Mouse (Mus musculus): ENCODE measurements around the gene Mepe. TPM values are rescaled to one million over a fixed set of nuclear protein-coding genes. Genes with fewer than 3 reads are reported as not detected.

Mepe gene
- total and polyA plus RNA-seq, 3 experiments: not detected

DNA sequence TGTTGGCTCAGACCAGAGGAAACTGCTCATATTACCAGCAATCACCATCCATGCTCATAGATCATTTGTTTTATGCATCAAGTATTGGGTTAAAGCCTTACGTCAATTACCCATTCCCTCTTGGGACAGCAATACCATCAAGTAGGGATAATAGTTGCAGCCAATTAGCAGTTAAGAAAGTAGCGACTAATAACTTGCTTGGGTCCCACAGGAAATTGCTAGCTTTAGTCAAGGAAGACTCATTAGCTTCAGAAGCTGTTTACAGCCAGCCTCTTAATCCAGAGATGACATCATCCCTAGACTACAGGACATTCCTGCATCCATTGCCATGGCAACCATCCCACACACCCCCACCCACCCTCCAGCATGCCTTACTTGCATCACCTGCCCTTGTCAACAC, 50.0 kb downstream of the Mepe start:
- TF ChIP-seq NRF1 (IDR thresholded peaks at IDR 0.05; ENCODE audit: low read depth, low read length) (no peak), ZKSCAN1 (IDR thresholded peaks at IDR 0.05; ENCODE audit: borderline replicate concordance, low read depth, low read length) (no peak), MAX (IDR thresholded peaks at IDR 0.05; ENCODE audit: low read length) (no peak), ZNF384 (IDR thresholded peaks at IDR 0.05; ENCODE audit: low read depth, low read length) (no peak)
- in situ Hi-C loops (cut with MboI; ENCODE audit: low pct_ligation_motif_present, low pct_unique_long_range_greater_than_20kb, low sequenced_read_pairs): no loop called here
- H3K79me2 ChIP-seq (replicated peaks; ENCODE audit: control insufficient read depth, extremely low read depth, insufficient read depth, poor library complexity, severe bottlenecking): no peaks in the 10 kb centered on the region
- H3K9me3 ChIP-seq (replicated peaks; ENCODE audit: low read length): no peaks in the 10 kb centered on the region
- no peak overlapping the region for H3K4me2 ChIP-seq (ENCODE audit: insufficient read depth, low read depth, poor library complexity, severe bottlenecking)
- dilution Hi-C loops (cut with MboI; ENCODE audit: extremely low pct_ligation_motif_present, extremely low pct_unique_long_range_greater_than_20kb, low sequenced_read_pairs): no loop called here
- no peak overlapping the region for H3K9ac ChIP-seq (ENCODE audit: insufficient read depth, low read depth)
- no peak overlapping the region for H3K4me3 ChIP-seq (replicated peaks in 1 of 3; ENCODE audit: low read depth in 2 of 3, low read length in 2 of 3, poor library complexity in 1 of 3)
- H3K27ac ChIP-seq (ENCODE audit: insufficient read depth, low read depth): no peak overlapping the region
- no peaks in the 10 kb centered on the region for H3K27me3 ChIP-seq (replicated peaks)
- H3K36me3 ChIP-seq (replicated peaks in 1 of 2; ENCODE audit: control insufficient read depth in 1 of 2, insufficient read depth in 1 of 2, low read length in 1 of 2): no peaks in the 10 kb centered on the region
- peaks cover 0 to 3% of the 10 kb centered on the region in 2 experiments; a peak in 1 of 4 replicates for H3K4me1 ChIP-seq (ENCODE audit: control insufficient read depth in 1 of 2, insufficient read depth in 2 of 2)
- no peak for DNase-seq (ENCODE audit: extremely low read depth)

DNA sequence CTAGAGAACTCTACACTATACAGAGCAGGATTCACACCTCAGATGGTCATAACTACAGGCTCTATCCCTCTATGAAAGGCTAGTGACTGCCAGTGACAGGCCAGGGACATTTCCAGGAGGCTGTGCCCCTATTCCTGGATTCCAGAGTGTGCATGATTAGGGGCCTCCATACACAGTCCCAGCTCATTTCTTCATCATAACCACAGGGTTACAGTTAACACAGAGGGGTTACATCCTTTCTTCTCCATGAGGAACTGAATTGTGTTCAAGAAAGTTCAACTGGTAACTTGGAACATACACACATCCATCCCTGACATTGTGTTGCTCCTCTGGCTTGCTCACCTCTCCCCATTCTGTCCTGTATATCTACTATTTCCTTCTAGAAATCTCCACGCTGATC, 51.8 kb downstream of the Mepe start:
- Histone ChIP-seq H3K4me2 (ENCODE audit: insufficient read depth, low read depth, poor library complexity, severe bottlenecking) (no peak overlapping the region), H3K36me3 (replicated peaks in 1 of 2; ENCODE audit: control insufficient read depth in 1 of 2, insufficient read depth in 1 of 2, low read length in 1 of 2) (no peaks in the 10 kb centered on the region), H3K79me2 (replicated peaks; ENCODE audit: control insufficient read depth, extremely low read depth, insufficient read depth, poor library complexity, severe bottlenecking) (no peaks in the 10 kb centered on the region), H3K4me1 (ENCODE audit: control insufficient read depth in 1 of 2, insufficient read depth in 2 of 2) (peaks cover 0 to 3% of the 10 kb centered on the region in 2 experiments; a peak in 1 of 4 replicates), H3K4me3 (replicated peaks in 1 of 3; ENCODE audit: low read depth in 2 of 3, low read length in 2 of 3, poor library complexity in 1 of 3) (no peak overlapping the region), H3K27ac (ENCODE audit: insufficient read depth, low read depth) (no peak overlapping the region), H3K9ac (ENCODE audit: insufficient read depth, low read depth) (no peak overlapping the region), H3K9me3 (replicated peaks; ENCODE audit: low read length) (no peaks in the 10 kb centered on the region), H3K27me3 (replicated peaks) (no peaks in the 10 kb centered on the region)
- no peak for DNase-seq (ENCODE audit: extremely low read depth)
- TF ChIP-seq ZC3H11A (IDR thresholded peaks at IDR 0.05; ENCODE audit: low read depth, low read length): no peak
- in situ Hi-C loops (cut with MboI; ENCODE audit: low pct_ligation_motif_present, low pct_unique_long_range_greater_than_20kb, low sequenced_read_pairs) (no loop called here), dilution Hi-C loops (cut with MboI; ENCODE audit: extremely low pct_ligation_motif_present, extremely low pct_unique_long_range_greater_than_20kb, low sequenced_read_pairs) (no loop called here)

DNA sequence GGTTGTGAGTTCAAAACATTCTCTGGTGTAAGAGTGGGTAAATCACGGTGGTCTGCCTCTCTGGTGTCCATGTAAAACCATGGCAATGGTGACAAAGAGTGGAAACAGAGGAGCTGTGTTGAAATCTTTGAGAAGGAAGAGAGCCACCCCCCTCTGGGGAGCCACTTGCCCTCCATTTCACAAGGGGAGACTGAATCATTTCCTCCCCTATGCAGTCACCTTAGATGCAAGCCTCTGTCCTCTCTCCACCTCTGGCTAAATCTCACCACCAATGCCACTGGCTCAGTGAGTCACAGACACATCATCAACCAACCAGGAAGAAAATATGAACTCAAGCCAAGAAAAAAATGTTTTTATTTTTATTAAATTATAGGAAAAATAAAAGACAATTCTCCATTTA, 55.4 kb downstream of the Mepe start:
- no peaks in the 10 kb centered on the region for H3K27me3 ChIP-seq (replicated peaks)

DNA sequence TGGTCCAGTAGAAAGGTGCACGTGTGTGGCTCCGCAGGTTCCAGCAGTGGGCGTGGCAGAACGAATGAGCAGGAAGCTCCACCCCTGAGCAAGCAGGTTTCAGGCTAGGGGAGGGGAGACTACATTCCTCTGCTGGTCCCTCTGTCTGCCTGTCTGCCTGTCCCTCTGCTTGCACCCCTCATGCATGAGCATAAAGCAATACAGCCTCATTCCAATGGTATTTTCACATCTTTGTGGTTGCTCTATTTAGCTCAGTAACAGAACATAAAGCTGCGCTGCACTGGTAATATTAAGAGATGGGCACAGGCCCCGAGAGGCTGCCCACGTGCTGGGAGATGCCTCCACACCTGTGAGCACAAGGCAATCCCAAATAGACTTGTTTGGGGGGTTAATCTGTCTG, 56.5 kb downstream of the Mepe start:
- no peak overlapping the region for H3K9ac ChIP-seq (ENCODE audit: insufficient read depth, low read depth)
- DNase-seq (ENCODE audit: extremely low read depth): no peak
- no peaks in the 10 kb centered on the region for H3K4me1 ChIP-seq (ENCODE audit: control insufficient read depth in 1 of 2, insufficient read depth in 2 of 2)
- no peaks in the 10 kb centered on the region for H3K9me3 ChIP-seq (replicated peaks; ENCODE audit: low read length)
- no peaks in the 10 kb centered on the region for H3K79me2 ChIP-seq (replicated peaks; ENCODE audit: control insufficient read depth, extremely low read depth, insufficient read depth, poor library complexity, severe bottlenecking)
- H3K4me3 ChIP-seq (replicated peaks in 1 of 3; ENCODE audit: low read depth in 2 of 3, low read length in 2 of 3, poor library complexity in 1 of 3): no peak overlapping the region
- no peaks in the 10 kb centered on the region for H3K27me3 ChIP-seq (replicated peaks)
- no peak overlapping the region for H3K27ac ChIP-seq (ENCODE audit: insufficient read depth, low read depth)
- in situ Hi-C loops (cut with MboI; ENCODE audit: low pct_ligation_motif_present, low pct_unique_long_range_greater_than_20kb, low sequenced_read_pairs) (no loop called here), dilution Hi-C loops (cut with MboI; ENCODE audit: extremely low pct_ligation_motif_present, extremely low pct_unique_long_range_greater_than_20kb, low sequenced_read_pairs) (no loop called here)
- TF ChIP-seq MAZ (IDR thresholded peaks at IDR 0.05; ENCODE audit: low read depth, low read length) (no peak), USF1 (IDR thresholded peaks at IDR 0.05; ENCODE audit: low read depth, low read length) (no peak), EP300 (IDR thresholded peaks at IDR 0.05; ENCODE audit: low read length) (no peak), USF2 (conservative IDR thresholded peaks at IDR 0.05; ENCODE audit: low read depth, low read length) (no peak), ZMIZ1 (IDR thresholded peaks at IDR 0.05; ENCODE audit: low read depth, low read length) (no peak), CHD1 (IDR thresholded peaks at IDR 0.05; ENCODE audit: low read depth, low read length) (no peak), POLR2A (IDR thresholded peaks at IDR 0.05; ENCODE audit: low read depth, low read length) (no peak), MXI1 (IDR thresholded peaks at IDR 0.05; ENCODE audit: low read depth, low read length) (no peak)
- no peaks in the 10 kb centered on the region for H3K36me3 ChIP-seq (replicated peaks in 1 of 2; ENCODE audit: control insufficient read depth in 1 of 2, insufficient read depth in 1 of 2, low read length in 1 of 2)
- no peak overlapping the region for H3K4me2 ChIP-seq (ENCODE audit: insufficient read depth, low read depth, poor library complexity, severe bottlenecking)

More for the DNA sequence above, 55.4 kb downstream of the Mepe start:
- H3K4me1 ChIP-seq (ENCODE audit: control insufficient read depth in 1 of 2, insufficient read depth in 2 of 2): no peaks in the 10 kb centered on the region
- dilution Hi-C loops (cut with MboI; ENCODE audit: extremely low pct_ligation_motif_present, extremely low pct_unique_long_range_greater_than_20kb, low sequenced_read_pairs) (no loop called here), in situ Hi-C loops (cut with MboI; ENCODE audit: low pct_ligation_motif_present, low pct_unique_long_range_greater_than_20kb, low sequenced_read_pairs) (no loop called here)
- H3K79me2 ChIP-seq (replicated peaks; ENCODE audit: control insufficient read depth, extremely low read depth, insufficient read depth, poor library complexity, severe bottlenecking): no peaks in the 10 kb centered on the region
- TF ChIP-seq CTCF (conservative IDR thresholded peaks at IDR 0.05 in 1 of 2, IDR thresholded peaks at IDR 0.05 in 1 of 2; ENCODE audit: low read depth in 2 of 2, low read length in 2 of 2) (no peak), POLR2A (IDR thresholded peaks at IDR 0.05; ENCODE audit: low read depth, low read length) (no peak)
- no peak overlapping the region for H3K4me2 ChIP-seq (ENCODE audit: insufficient read depth, low read depth, poor library complexity, severe bottlenecking)
- H3K9ac ChIP-seq (ENCODE audit: insufficient read depth, low read depth): no peak overlapping the region
- DNase-seq (ENCODE audit: extremely low read depth): no peak
- no peak overlapping the region for H3K4me3 ChIP-seq (replicated peaks in 1 of 3; ENCODE audit: low read depth in 2 of 3, low read length in 2 of 3, poor library complexity in 1 of 3)
- no peak overlapping the region for H3K27ac ChIP-seq (ENCODE audit: insufficient read depth, low read depth)
- no peaks in the 10 kb centered on the region for H3K9me3 ChIP-seq (replicated peaks; ENCODE audit: low read length)
- H3K36me3 ChIP-seq (replicated peaks in 1 of 2; ENCODE audit: control insufficient read depth in 1 of 2, insufficient read depth in 1 of 2, low read length in 1 of 2): no peaks in the 10 kb centered on the region
